Mouse (Mus musculus) heart, postnatal 0 days (tissue): Measurements from ENCODE around the gene Zdhhc9. TPM values are rescaled to one million over a fixed set of nuclear protein-coding genes. Genes with fewer than 3 reads are reported as not detected.
"Not testable (repeated sequence)": the region's sequence is repeated elsewhere in the genome, so short reads cannot be mapped to it uniquely, and the experiment has no call there.

ENCODE experiments used
- ATAC-seq: fragments of 200-750 bp; cut with Nextera tagmentation; 2 replicates; pipeline ENCODE4 v1.8.0; 2017; ENCODE audit warnings: low read depth, moderate number of reproducible peaks, moderate library complexity; ENCODE audit not compliant: insufficient read depth
- DNase-seq: peaks from one replicate; pipeline ENCODE4 v3.0.0-alpha.2; 2016; ENCODE audit warnings: low spot score
- H3K27ac ChIP-seq: fragments of 300-500 bp; sonication (generic); 2 replicates; pipeline ENCODE4 v1.5.1; 2014; ENCODE audit warnings: low read depth, mild to moderate bottlenecking
- H3K27me3 ChIP-seq: fragments of 300-500 bp; sonication (generic); 2 replicates; pipeline ENCODE4 v1.6.1; 2014; ENCODE audit warnings: low read length, mixed read lengths; ENCODE audit not compliant: control insufficient read depth, insufficient read depth
- H3K36me3 ChIP-seq: fragments of 300-500 bp; sonication (generic); replicated peaks from 2 replicates; pipeline ENCODE4 v1.6.1; 2014; ENCODE audit warnings: low read length, mixed read lengths; ENCODE audit not compliant: control insufficient read depth, insufficient read depth
- H3K4me1 ChIP-seq: fragments of 300-500 bp; sonication (generic); 2 replicates; pipeline ENCODE4 v1.6.1; 2014; ENCODE audit warnings: antibody characterized with exemption; ENCODE audit not compliant: control insufficient read depth, insufficient read depth
- H3K4me2 ChIP-seq: fragments of 300-500 bp; sonication (generic); 2 replicates; pipeline ENCODE4 v1.6.1; 2014; ENCODE audit warnings: low read depth, mild to moderate bottlenecking, low read length, moderate library complexity
- H3K4me3 ChIP-seq: fragments of 300-500 bp; sonication (generic); 2 replicates; pipeline ENCODE4 v1.5.1; 2014; ENCODE audit warnings: low read depth, low read length
- H3K9ac ChIP-seq: fragments of 300-500 bp; sonication (generic); replicated peaks from 2 replicates; pipeline ENCODE4 v1.6.1; 2014; ENCODE audit warnings: low read depth, low read length, mixed read lengths
- H3K9me3 ChIP-seq: fragments of 300-500 bp; sonication (generic); replicated peaks from 2 replicates; pipeline ENCODE4 v1.6.1; 2016; ENCODE audit warnings: low read length; ENCODE audit not compliant: control insufficient read depth
- CTCF ChIP-seq: IDR thresholded peaks from 2 replicates; pipeline ENCODE4 v1.5.1; 2016; ENCODE audit warnings: antibody characterized with exemption, control low read depth, low read depth
- EP300 ChIP-seq: IDR thresholded peaks from 2 replicates; pipeline ENCODE4 v1.6.1; 2016; ENCODE audit warnings: antibody characterized with exemption, low read depth
- WGBS: fragments of 180-500 bp; shearing (Covaris S2); extraction: QIAGEN DNeasy Blood & Tissue Kit; methylation state at CpG from one replicate; pipeline ENCODE4 v1.1.7; 2014; 5-methylcytosine and 5-hydroxymethylcytosine counted together
- polyA plus RNA-seq: library from polyadenylated mRNA; unstranded; fragments of >200 nt; fragmentation: Nextera tagmentation; extraction: Ambion mirVana; gene quantifications from 2 replicates; pipeline ENCODE4 v1.2.1, GENCODE M21; 2015
- total RNA-seq: library from RNA; depleted of rRNA; stranded (reverse); fragments of >200 nt; gene quantifications from 2 replicates; pipeline ENCODE4 v1.2.3, GENCODE M21; 2014; ENCODE audit warnings: low replicate concordance

Gene Zdhhc9
- total and polyA plus RNA-seq, 2 experiments from 2014 or later, result 2.7 to 14.6 TPM

DNA sequence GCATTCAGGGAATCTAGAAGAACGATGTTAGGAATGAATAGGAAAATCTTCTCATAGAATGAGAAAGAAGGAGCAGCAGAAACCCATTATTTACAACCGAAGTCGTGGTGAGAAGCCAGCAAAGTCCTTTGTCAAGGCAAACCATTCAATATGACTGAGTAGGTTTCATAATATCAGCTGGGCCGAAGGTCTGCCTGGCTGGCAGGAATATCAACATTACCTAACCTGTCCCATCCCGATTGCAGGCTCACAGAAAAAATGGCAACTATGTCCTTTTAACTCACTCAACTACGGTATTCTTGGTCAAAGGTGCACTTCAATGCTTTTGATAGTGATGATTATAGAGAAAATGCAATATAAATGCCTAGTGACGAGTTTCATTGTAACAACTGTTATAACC is 17.5 kb upstream of the Zdhhc9 start:
- no peak overlapping the region for H3K4me2 ChIP-seq
- no peak for ATAC-seq
- H3K4me3 ChIP-seq, result no peak overlapping the region
- no peak for DNase-seq
- WGBS, result 72% methylated on average over 7 of the region's 7 CpGs
- no peaks in the 10 kb centered on the region for H3K4me1 ChIP-seq
- H3K27me3 ChIP-seq, result no peaks in the 10 kb centered on the region
- no peak overlapping the region for H3K9ac ChIP-seq
- TF ChIP-seq EP300 (no peak), CTCF (no peak)
- no peaks in the 10 kb centered on the region for H3K36me3 ChIP-seq
- no peaks in the 10 kb centered on the region for H3K9me3 ChIP-seq
- H3K27ac ChIP-seq, result no peak overlapping the region

DNA sequence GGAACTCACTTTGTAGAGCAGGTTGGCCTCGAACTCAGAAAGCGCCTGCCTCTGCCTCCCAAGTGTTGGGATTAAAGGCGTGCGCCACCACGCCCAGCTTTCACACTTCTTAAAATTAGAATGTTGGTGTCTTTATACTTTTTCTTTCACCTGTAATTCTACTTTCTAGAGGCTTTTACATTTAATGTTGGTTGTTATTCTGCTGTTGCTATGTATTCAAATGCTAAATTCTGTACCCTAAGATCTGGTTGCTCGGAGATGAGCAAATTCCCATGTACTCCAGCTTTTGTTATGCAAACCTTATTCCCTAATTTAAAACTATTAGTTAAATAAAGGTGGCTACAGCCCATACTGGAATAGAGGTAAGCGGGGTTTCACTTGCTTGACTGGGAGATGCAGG is 14.0 kb upstream of the Zdhhc9 start:
- DNase-seq, result no peak
- WGBS, result 83% methylated on average over 7 of the region's 7 CpGs
- Histone ChIP-seq H3K9me3 (no peaks in the 10 kb centered on the region), H3K36me3 (no peaks in the 10 kb centered on the region), H3K4me3 (no peak overlapping the region), H3K27ac (no peak overlapping the region), H3K4me2 (no peak overlapping the region), H3K9ac (no peak overlapping the region), H3K27me3 (no peaks in the 10 kb centered on the region), H3K4me1 (no peaks in the 10 kb centered on the region)
- ATAC-seq, result no peak
- TF ChIP-seq EP300 (no peak), CTCF (no peak)

DNA sequence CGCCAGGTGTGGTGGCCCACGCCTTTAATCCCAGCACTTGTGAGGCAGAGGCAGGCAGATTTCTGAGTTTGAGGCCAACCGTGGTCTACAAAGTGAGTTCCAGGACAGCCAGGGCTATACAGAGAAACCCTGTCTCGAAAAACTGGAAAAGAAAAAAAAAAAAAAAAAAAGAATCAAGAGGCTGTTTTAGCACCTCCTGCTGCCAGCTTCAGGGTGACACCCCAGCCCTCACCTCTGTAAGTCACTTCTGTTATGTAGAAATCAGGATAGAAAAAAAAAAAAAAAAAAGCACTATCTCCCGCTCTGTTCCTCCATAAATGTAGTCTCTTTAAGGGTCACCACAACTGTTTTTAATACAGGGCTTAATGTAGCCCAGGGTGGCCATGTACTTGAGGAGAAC is 10.8 kb upstream of the Zdhhc9 start:
- H3K27ac ChIP-seq, result no peak overlapping the region
- ATAC-seq (no peak), DNase-seq (no peak)
- H3K9me3 ChIP-seq, result no peaks in the 10 kb centered on the region
- no peak overlapping the region for H3K4me3 ChIP-seq
- H3K9ac ChIP-seq, result no peak overlapping the region
- TF ChIP-seq EP300, result no peak
- no peak for TF ChIP-seq CTCF
- no peaks in the 10 kb centered on the region for H3K4me1 ChIP-seq
- 73% methylated on average over 5 of the region's 5 CpGs for WGBS
- H3K27me3 ChIP-seq, result no peaks in the 10 kb centered on the region
- H3K4me2 ChIP-seq, result no peak overlapping the region
- no peaks in the 10 kb centered on the region for H3K36me3 ChIP-seq

DNA sequence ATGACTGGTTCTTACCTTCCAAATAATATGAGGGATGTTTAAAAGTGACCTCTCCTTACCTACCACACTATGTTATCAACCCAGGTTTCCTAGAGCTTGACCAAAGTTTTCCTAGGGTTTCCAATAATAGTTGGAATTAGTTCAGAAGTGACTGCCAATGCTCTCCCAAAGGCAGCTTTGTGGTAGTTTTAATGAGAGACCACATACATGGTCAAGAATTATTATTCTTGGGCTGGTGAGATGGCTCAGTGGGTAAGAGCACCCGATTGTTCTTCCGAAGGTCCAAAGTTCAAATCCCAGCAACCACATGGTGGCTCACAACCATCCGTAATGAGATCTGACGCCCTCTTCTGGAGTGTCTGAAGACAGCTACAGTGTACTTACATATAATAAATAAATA is 1.1 kb upstream of the Zdhhc9 start:
- H3K4me2 ChIP-seq, H3K27me3 ChIP-seq, H3K27ac ChIP-seq, H3K4me3 ChIP-seq, H3K9me3 ChIP-seq, H3K36me3 ChIP-seq, DNase-seq, ATAC-seq, H3K4me1 ChIP-seq, H3K9ac ChIP-seq: not testable (repeated sequence)
- 88% methylated on average over 2 of the region's 4 CpGs for WGBS

DNA sequence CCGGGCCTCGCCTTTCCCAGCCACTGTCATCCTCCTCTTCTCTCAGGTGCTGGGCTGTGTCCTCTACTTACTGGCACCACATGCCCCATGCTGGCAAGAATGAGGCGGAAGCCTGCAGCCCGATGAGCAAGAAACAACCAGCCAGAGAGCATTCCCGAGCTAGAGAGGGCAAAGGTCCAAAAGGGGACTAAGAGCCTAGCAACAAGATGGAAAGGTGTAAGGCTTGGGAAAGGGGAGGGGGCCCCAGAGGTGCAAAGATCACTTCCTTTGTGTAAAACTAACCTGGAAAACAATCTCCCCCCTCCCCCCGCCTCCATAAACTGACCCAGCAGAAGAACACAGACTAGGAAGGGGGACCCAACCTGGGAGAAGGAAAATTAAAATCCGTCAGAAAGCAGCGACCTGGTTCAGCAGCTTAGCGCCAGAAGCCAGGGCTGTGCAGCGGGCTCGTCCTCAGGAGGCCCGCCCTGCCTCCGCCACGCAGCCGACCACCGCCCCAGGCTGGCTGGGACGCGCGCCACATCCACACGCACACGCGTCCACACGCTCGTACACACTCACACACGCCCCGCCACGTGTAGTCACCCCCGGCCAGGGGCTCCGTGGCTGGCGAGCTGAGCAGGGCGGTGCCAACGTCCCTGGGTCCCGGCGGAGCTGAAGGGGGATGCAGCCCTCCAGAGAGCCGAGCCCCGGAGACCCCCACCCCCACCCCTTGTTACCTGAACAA is 754 bp downstream of the Zdhhc9 start:
- DNase-seq, result no peak
- no peaks in the 10 kb centered on the region for H3K36me3 ChIP-seq
- H3K4me2 ChIP-seq, result peak overlapping the region; percentile 76
- H3K27ac ChIP-seq, result peak overlapping the region; percentile 61
- H3K4me3 ChIP-seq, result peak overlapping the region; percentile 78
- TF ChIP-seq EP300, result no peak
- TF ChIP-seq CTCF, result no peak
- H3K27me3 ChIP-seq, result no peaks in the 10 kb centered on the region
- ATAC-seq, result peak; percentile 71
- no peaks in the 10 kb centered on the region for H3K4me1 ChIP-seq
- H3K9me3 ChIP-seq, result no peaks in the 10 kb centered on the region
- peak overlapping the region; percentile 65 for H3K9ac ChIP-seq
- WGBS, result 8% methylated on average over 34 of the region's 36 CpGs

DNA sequence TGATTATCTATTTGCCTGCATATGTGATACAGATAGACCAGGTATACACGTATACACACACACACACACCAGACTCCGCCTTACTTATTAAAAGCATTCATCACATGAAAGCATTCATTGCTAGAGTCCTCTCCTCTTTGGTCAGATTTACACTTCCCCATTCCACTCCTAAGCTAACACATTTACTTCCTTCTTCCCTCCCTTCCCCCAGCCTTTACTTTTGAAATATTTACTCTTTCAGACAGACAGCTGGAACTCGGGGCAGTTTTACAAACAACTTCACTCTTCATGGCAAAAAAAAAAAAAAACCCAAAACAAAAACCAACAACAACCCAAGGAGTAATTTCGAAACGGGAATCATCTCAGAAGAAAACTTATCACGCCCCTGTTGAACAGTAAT is 4.2 kb downstream of the Zdhhc9 start:
- no peak overlapping the region for H3K27ac ChIP-seq
- no peaks in the 10 kb centered on the region for H3K9me3 ChIP-seq
- no peaks in the 10 kb centered on the region for H3K27me3 ChIP-seq
- DNase-seq (no peak), ATAC-seq (no peak)
- H3K4me2 ChIP-seq, result no peak overlapping the region
- TF ChIP-seq EP300 (no peak), CTCF (no peak)
- H3K9ac ChIP-seq, result no peak overlapping the region
- no peak overlapping the region for H3K4me3 ChIP-seq
- no peaks in the 10 kb centered on the region for H3K36me3 ChIP-seq
- 76% methylated on average over 6 of the region's 6 CpGs for WGBS
- peaks cover 5% of the 10 kb centered on the region; the same call in 1 of the 2 replicates for H3K4me1 ChIP-seq
